Mouse (Mus musculus) lung, embryonic 15.5 days (tissue): ENCODE results near the gene Tmed11. TPM values are rescaled to one million over a fixed set of nuclear protein-coding genes. Genes with fewer than 3 reads are reported as not detected.

Source experiments
- ATAC-seq: fragments of 200-750 bp; cut with Nextera tagmentation; 2 replicates; pipeline ENCODE4 v1.8.0; 2017; ENCODE audit warnings: moderate number of reproducible peaks, borderline replicate concordance; ENCODE audit not compliant: low FRiP score, low TSS enrichment; ENCODE audit errors: extremely low read depth
- H3K27ac ChIP-seq: fragments of 300-500 bp; sonication (generic); 2 replicates; pipeline ENCODE4 v1.5.1; 2015; ENCODE audit warnings: moderate library complexity, mild to moderate bottlenecking, inconsistent platforms
- H3K27me3 ChIP-seq: fragments of 300-500 bp; sonication (generic); 2 replicates; pipeline ENCODE4 v1.6.1; 2015; ENCODE audit warnings: inconsistent platforms
- H3K36me3 ChIP-seq: fragments of 300-500 bp; sonication (generic); 2 replicates; pipeline ENCODE4 v1.6.1; 2015; ENCODE audit warnings: inconsistent platforms
- H3K4me1 ChIP-seq: fragments of 300-500 bp; sonication (generic); 2 replicates; pipeline ENCODE4 v1.6.1; 2015; ENCODE audit warnings: inconsistent platforms
- H3K4me2 ChIP-seq: fragments of 300-500 bp; sonication (generic); 2 replicates; pipeline ENCODE4 v1.6.1; 2015; ENCODE audit warnings: inconsistent platforms, mild to moderate bottlenecking, moderate library complexity
- H3K4me3 ChIP-seq: fragments of 300-500 bp; sonication (generic); 2 replicates; pipeline ENCODE4 v1.5.1; 2015; ENCODE audit warnings: mild to moderate bottlenecking, inconsistent platforms
- H3K9ac ChIP-seq: fragments of 300-500 bp; sonication (generic); 2 replicates; pipeline ENCODE4 v1.6.1; 2015; ENCODE audit warnings: inconsistent platforms
- H3K9me3 ChIP-seq: fragments of 300-500 bp; sonication (generic); 2 replicates; pipeline ENCODE4 v1.6.1; 2016; ENCODE audit warnings: inconsistent platforms
- WGBS: fragments of 180-500 bp; shearing (Covaris S2); methylation state at CpG from one replicate; pipeline ENCODE4 v1.1.7; 2015; 5-methylcytosine and 5-hydroxymethylcytosine counted together
- polyA plus RNA-seq: library from polyadenylated mRNA; unstranded; fragments of >200 nt; fragmentation: Nextera tagmentation; extraction: Ambion mirVana; gene quantifications from 2 replicates; pipeline ENCODE4 v1.2.1, GENCODE M21; 2015

Gene Tmed11
- polyA plus RNA-seq, 1 experiment from 2014 or later = not detected

GRCm38 (mm10) chr5:108743856-108744255, 51.3 kb downstream of the Tmed11 start:
- Histone ChIP-seq H3K4me3 (no peak overlapping the region), H3K27me3 (no peaks in the 10 kb centered on the region), H3K9me3 (no peaks in the 10 kb centered on the region), H3K9ac (no peak overlapping the region), H3K36me3 (no peaks in the 10 kb centered on the region), H3K4me2 (no peak overlapping the region), H3K27ac (no peak overlapping the region), H3K4me1 (no peaks in the 10 kb centered on the region)
- no peak for ATAC-seq
- 51% methylated on average over 2 of the region's 2 CpGs for WGBS

DNA sequence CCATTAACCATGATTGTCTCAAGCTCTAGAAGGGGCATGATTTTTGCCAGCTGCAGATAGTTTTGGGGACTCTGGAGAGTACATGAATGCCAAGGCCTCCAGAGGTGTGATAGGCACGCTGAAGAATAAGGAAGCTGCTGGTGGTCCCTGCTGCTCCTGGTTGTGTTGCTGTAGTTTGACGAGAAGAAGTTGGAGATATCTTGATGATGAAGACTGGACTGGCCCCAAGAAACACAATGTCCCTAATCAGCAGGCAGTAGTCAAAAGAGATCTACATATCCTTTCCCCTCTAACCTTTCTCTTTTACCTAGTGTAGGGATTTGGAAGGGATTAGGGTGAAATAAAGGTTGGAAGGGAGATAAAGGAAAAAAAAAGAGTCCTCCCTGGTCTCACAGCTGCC, 52.6 kb downstream of the Tmed11 start:
- no peak for ATAC-seq
- no peaks in the 10 kb centered on the region for H3K9me3 ChIP-seq
- H3K4me3 ChIP-seq = no peak overlapping the region
- H3K27ac ChIP-seq = no peak overlapping the region
- H3K36me3 ChIP-seq = no peaks in the 10 kb centered on the region
- 63% methylated on average over 2 of the region's 2 CpGs for WGBS
- no peak overlapping the region for H3K4me2 ChIP-seq
- H3K9ac ChIP-seq = no peak overlapping the region
- no peaks in the 10 kb centered on the region for H3K4me1 ChIP-seq
- no peaks in the 10 kb centered on the region for H3K27me3 ChIP-seq

GRCm38 (mm10) chr5:108741844-108742243, 53.3 kb downstream of the Tmed11 start:
- H3K4me2 ChIP-seq = no peak overlapping the region
- ATAC-seq = no peak
- WGBS = 79% methylated on average over 2 of the region's 2 CpGs

DNA sequence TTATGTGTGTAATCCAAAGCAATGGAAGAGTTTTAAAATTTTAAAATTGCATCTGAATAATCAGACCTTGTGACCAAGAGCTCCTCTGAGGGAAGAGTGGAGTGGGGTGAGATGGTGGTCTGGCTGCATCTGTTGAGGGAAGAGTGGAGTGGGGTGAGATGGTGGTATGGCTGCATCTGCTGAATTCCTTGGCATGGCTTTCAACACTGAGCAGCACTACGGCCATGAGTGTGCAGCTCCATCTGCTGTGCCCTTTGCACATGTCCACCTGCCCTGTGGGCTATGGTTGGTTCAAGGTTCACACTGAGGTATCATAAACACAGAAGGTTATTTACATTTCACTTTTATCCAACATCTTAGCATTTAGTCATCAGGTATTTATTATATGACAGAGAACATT, 67.7 kb downstream of the Tmed11 start:
- WGBS = 83% methylated on average over 1 of the region's 1 CpGs

More at GRCm38 (mm10) chr5:108741844-108742243, 53.3 kb downstream of the Tmed11 start:
- Histone ChIP-seq H3K9ac (no peak overlapping the region), H3K9me3 (no peaks in the 10 kb centered on the region), H3K36me3 (no peaks in the 10 kb centered on the region), H3K27ac (no peak overlapping the region), H3K4me3 (no peak overlapping the region), H3K4me1 (no peaks in the 10 kb centered on the region), H3K27me3 (no peaks in the 10 kb centered on the region)

More for the DNA sequence above, 67.7 kb downstream of the Tmed11 start:
- Histone ChIP-seq H3K36me3 (no peaks in the 10 kb centered on the region), H3K27me3 (0 out of 2 replicates have a peak, but pooled peaks cover 4% of the 10 kb centered on the region), H3K9ac (no peak overlapping the region), H3K4me1 (no peaks in the 10 kb centered on the region), H3K4me3 (no peak overlapping the region), H3K4me2 (no peak overlapping the region), H3K27ac (no peak overlapping the region), H3K9me3 (no peaks in the 10 kb centered on the region)
- ATAC-seq = no peak

Other genes with a start within 250 kb of the Tmed11 start
- gene Cplx1, start 245.3 kb downstream of the Tmed11 start, polyA plus RNA-seq = 0.57 and 0.98 TPM in 2 replicates
- gene Gak, start 165.6 kb downstream of the Tmed11 start, polyA plus RNA-seq = 46.5 and 49.0 TPM in 2 replicates
- 28.3 and 29.5 TPM in 2 replicates for gene Tmem175, start 165.6 kb downstream of the Tmed11 start, polyA plus RNA-seq
- 12.1 and 14.5 TPM in 2 replicates for gene Idua, start 135.0 kb downstream of the Tmed11 start, polyA plus RNA-seq
- 10.7 and 11.7 TPM in 2 replicates for gene Dgkq, start 125.7 kb downstream of the Tmed11 start, polyA plus RNA-seq
- 0.39 and 0.50 TPM in 2 replicates for gene Slc26a1, start 119.8 kb downstream of the Tmed11 start, polyA plus RNA-seq
- 35.8 and 36.3 TPM in 2 replicates for gene Fgfrl1, start 103.0 kb downstream of the Tmed11 start, polyA plus RNA-seq
- not detected in 2 replicates for gene Rnf212, start 20.4 kb downstream of the Tmed11 start, polyA plus RNA-seq
- gene Vmn2r8, start 13.5 kb upstream of the Tmed11 start, polyA plus RNA-seq = not detected in 2 replicates
- gene Vmn2r9, start 57.2 kb upstream of the Tmed11 start, polyA plus RNA-seq = not detected in 2 replicates
- not detected in 2 replicates for gene Vmn2r10, start 211.2 kb upstream of the Tmed11 start, polyA plus RNA-seq